Mouse (Mus musculus) adrenal gland, postnatal 36 days (tissue): ENCODE measurements around the gene Esr1. TPM values are rescaled to one million over a fixed set of nuclear protein-coding genes. Genes with fewer than 3 reads are reported as not detected.
"Not testable (repeated sequence)": the region's sequence is repeated elsewhere in the genome, so short reads cannot be mapped to it uniquely, and the experiment has no call there.

Source experiments
- DNase-seq, 2 experiments: peaks; one replicate each; pipeline ENCODE4 v3.0.0; 2021; ENCODE audit warnings: mixed read lengths in 1 of 2
- long read RNA-seq, 2 experiments: library from polyadenylated mRNA; stranded (forward); transcript quantifications; one replicate each; pipeline ENCODE4 v2.0.0; 2021; ENCODE audit warnings: borderline sequencing depth in 2 of 2
- total RNA-seq, 2 experiments: library from RNA; stranded (reverse); gene quantifications; 2 replicates each; pipeline ENCODE4 v1.2.3; 2021

Esr1 gene
- 10 to 100 TPM; 14.3 to 15.0 TPM for total RNA-seq
- long read RNA-seq, experiment 1, partial matches to known transcripts: 2 of 3 reads
- long read RNA-seq, experiment 1, other reads (novel, unspliced or antisense): 1 of 3 reads
- long read RNA-seq, experiment 2: 0 reads

DNA sequence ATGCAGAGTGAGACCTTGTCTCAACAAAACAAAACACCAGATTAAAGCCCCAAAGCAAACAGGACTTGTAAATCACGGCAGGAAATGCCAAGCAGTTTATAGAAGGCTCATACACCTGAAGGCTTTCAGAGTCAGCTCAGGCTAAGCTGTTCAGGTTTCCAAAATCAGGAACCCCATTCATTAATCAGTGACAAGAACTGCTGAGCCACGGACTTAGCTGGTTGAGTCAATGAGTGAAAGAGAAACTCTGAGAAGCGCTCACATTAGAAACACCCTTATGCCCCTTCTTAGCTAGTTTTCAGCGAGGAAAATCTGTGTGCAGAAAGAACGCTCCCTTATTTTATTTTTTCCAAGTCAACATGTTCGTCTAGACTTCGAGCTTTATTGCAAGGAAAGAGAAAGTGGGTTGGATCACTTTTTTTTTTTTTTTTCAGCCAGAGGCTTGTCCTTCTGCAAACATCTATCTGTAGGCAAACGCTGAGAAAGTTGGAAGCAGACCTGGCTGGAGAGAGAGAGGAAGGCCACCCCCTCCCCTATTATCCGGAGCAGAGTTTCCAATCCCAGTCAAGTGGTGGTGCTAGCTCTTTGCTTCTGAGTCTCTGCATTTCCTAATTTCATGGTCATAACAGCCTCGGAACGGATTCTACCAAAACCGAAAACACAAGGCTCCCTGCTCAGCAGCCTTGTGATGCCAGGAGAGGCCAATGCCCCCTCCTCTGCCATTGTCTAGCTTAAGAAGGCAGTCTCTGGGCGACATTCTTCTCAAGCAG, at the start of gene Esr1:
Gene Esr1 (plus strand): TSS at position 208 of the 770 bp plus-strand sequence.
- DNase-seq: peak in 1 of 2 experiments; percentile 37

DNA sequence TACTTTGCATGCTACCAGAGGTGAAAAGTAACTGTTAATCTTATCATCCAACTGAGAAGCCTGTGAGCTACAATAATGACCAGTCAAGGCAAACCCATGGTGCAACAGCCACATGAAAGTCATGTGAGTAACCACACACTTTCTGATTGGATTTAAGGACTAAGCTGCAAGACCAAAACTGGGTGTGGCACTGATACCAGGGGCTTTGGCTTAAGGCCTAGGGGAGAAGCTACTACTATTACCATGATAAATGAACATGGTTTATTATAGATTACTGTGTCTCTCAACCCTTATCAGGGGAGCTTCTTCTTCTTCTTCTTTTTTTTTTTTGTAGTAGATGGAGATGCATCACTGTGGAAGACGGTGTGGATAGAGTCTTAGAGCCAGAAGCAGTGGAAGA, 46.2 kb upstream of the Esr1 start:
- DNase-seq: no peak

GRCm38 (mm10) chr10:4570778-4571177, 40.6 kb upstream of the Esr1 start:
- DNase-seq: no peak

GRCm38 (mm10) chr10:4571304-4571703, 40.1 kb upstream of the Esr1 start:
- no peak for DNase-seq

DNA sequence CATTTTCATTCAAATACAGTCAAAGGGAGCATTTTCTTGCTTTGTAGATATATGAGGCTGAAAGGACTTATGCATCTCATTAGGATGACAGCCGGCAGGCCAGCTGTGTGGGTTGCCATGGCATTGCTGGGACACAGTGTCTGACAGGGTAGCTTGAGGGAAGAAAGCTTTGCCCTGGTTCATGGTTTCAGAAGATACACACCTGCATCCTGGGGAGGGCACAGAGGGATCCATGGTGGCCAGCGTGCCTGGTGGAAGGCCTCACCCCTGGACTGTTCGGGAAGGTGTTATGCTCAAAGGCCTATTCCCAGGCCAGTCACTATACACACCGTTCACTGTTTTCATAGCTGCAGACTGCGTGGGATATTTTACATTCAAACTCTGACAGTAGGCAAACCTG, 29.5 kb upstream of the Esr1 start:
- DNase-seq: no peak

GRCm38 (mm10) chr10:4586691-4587090, 24.7 kb upstream of the Esr1 start:
- peak; percentile 35 to 45 for DNase-seq

- no peak for DNase-seq
These were observed 21.8 kb upstream of the Esr1 start for GRCm38 (mm10) chr10:4589576-4589975.

DNA sequence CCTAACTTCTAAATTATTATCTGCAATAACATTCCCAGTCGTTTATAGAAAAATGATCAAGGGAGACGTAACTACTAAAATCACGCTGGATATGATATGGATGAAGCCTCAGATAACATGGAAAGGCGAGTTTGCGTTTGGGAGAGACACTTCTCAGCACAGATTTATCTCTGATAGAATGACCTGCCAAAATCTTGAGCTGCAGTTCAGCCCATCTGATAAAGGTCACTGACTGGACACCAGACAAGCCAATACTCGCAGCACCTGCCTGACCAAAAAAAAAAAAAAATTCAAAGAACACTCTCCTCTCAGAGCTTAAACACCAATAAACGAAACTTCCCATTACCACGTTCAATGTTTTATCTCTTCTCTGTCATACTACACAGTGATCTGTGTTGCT, 20.4 kb upstream of the Esr1 start:
- DNase-seq: no peak

DNA sequence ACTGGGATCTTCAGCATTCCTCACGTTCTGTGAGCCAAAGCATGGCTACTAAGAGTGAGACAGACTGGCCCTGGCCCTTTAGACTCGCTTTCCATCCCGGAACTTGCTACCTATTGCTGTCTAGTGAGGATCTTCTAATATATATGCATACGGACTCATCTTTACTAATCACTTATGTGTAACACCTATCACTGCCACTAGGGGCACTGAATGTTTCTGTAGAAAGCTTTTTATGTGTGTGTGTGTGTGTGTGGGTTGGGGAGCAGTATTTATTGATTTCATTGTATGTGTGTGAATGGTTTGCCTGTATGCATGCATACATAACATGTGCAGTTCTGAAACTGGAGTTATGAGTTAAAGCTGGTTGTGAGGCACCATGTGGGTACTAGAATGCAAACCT, 17.6 kb upstream of the Esr1 start:
- DNase-seq: no peak

GRCm38 (mm10) chr10:4597211-4597610, 14.2 kb upstream of the Esr1 start:
- DNase-seq: no peak

GRCm38 (mm10) chr10:4598244-4598842, 13.1 kb upstream of the Esr1 start:
- DNase-seq: peak; percentile 72 to 79

- DNase-seq: no peak
These were observed 12.5 kb upstream of the Esr1 start for GRCm38 (mm10) chr10:4598916-4599315.

GRCm38 (mm10) chr10:4599591-4599990, 11.8 kb upstream of the Esr1 start:
- DNase-seq: no peak

DNA sequence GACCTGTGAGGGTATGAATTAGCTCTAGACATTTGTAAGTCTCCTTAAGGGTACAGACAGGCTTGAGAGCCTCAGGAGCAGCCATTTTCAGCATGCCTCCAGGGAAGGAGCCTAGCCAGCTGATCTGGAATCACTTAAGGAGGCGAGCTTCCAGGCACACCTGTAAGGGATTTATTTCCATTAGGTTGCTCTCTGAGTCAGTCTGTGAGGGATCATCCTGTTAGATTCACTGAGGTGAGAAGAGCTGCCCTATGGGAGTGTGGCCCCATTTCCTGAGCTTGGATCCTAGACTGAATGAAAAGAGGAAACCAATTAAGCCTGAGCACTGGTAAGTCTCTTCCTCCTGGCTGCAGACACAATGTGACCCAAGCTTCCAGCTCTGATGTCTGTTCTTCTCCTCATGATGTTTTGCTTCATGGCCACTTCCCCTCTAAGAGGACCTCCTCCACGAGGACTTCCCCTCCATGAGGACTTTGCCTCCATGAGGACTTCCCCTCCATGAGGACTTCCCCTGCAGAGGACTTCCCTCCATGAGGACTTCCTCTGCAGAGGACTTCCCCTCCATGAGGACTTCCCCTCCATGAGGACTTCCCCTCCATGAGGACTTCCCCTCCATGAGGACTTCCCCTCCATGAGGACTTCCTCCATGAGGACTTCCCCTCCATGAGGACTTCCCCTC, 10.5 kb upstream of the Esr1 start:
- DNase-seq: no peak

GRCm38 (mm10) chr10:4601612-4602011, 9.8 kb upstream of the Esr1 start:
- not testable (repeated sequence) for DNase-seq

GRCm38 (mm10) chr10:4602466-4602865, 8.9 kb upstream of the Esr1 start:
- DNase-seq: no peak

DNA sequence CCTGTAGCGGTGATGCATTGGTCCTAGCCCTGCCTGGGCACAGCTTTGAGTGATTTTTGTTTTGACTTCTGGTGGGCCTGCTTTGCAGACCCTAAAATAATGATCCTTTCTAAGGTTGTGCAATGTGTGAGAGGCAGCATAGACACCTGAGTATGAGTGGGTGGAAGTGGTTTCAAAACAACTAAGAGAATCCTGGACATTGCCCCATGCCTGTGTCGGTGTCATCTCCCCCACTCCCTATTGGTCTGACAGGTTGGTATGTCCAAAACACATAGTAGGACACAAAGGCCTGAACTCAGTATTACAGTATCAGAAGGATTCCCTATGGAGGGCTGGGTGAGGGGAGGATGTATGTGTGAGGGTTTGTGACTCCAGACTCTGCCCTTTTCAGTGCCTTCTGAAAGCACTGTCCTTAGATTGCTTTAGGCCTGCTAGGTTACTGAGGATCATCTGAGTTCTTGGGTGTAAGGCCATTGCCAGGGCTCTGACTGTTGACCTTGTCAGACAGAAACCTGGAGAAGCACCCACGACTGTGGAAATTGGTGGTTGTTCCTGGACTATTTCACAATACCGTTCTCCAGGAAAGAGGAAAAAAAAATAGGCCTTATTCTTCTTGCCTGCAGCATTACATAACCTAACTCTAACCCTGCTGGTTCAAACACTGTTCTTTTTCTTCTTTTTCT, 6.7 kb upstream of the Esr1 start:
- no peak for DNase-seq

DNA sequence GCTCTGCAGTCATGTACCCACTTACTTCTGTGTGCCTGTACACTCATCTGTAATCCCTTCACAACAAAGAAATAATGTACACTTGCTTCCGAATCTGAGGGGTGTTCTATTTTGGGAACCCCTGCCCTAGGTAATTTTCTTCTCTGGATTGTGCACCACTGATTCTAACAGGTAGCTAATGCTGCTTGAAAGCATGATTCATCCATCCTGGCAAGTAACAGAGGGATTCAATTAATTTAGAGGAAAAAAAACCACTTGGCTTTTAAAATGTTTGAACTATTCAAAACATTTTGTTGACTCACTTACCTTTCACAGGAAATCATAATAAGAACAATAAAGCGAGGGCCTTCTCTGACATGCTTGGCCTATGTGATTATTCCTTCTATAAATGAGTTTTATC, 1.2 kb upstream of the Esr1 start:
- DNase-seq: no peak

DNA sequence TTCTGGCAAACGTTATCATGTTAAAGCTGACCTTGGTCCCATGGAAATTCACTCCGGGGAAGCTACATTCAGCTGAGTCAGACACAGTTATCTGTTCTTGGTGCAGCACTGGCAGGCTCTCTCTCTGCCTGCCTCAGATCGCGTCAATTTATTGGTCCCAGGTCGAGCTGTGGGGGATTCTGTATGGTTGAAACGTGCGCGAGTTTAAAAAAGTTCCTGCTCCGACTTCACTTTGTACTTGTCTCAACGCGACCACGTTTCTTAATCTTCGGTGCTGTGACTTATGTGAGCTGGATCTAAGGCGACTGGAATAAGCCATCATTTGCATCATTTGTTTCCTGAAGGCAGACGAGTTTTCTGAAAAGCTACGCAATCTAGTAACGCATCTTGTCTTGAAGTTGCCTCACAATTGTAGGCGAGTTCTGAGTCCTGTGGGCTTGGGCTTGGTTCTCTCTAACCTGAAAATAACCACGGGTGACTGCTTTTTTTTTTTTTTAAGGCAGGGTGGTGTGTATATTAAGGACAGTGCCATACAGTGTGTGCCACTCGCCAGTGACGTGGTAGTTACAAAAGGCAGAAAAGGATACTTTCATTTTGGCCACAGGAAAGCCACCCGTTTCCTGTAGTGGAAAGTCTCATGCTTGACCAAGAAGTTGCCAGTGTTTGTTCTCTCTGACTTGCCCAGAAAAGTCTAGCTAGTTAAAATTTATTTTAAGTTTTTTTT, 1.1 kb downstream of the Esr1 start:
- peak; percentile 53 to 54 for DNase-seq

- DNase-seq: no peak
These were observed 6.6 kb downstream of the Esr1 start for GRCm38 (mm10) chr10:4618026-4618425.

GRCm38 (mm10) chr10:4618686-4619085, 7.3 kb downstream of the Esr1 start:
- DNase-seq: peak in 1 of 2 experiments; percentile 38

GRCm38 (mm10) chr10:4619426-4619825, 8.0 kb downstream of the Esr1 start:
- DNase-seq: not testable (repeated sequence)
